Mouse (Mus musculus) MEL (cell line): Measurements from ENCODE around the gene Fuz. TPM values are rescaled to one million over a fixed set of nuclear protein-coding genes. Genes with fewer than 3 reads are reported as not detected.
A peak's percentile ranks its signal among the peaks of the same experiment; 100 is the strongest.

Experiments used
- BHLHE40 ChIP-seq: IDR thresholded peaks from 2 replicates; pipeline ENCODE4 v1.6.1; 2012; ENCODE audit warnings: low read depth, mild to moderate bottlenecking, inconsistent platforms, low read length, improper control_type of control experiment, borderline replicate concordance
- CHD2 ChIP-seq: IDR thresholded peaks from 2 replicates; pipeline ENCODE4 v1.6.1; 2011; ENCODE audit warnings: low read length, improper control_type of control experiment
- E2F4 ChIP-seq: IDR thresholded peaks from 2 replicates; pipeline ENCODE4 v1.6.1; 2011; ENCODE audit warnings: low read depth, low read length, improper control_type of control experiment, borderline replicate concordance
- ELF1 ChIP-seq: IDR thresholded peaks from 2 replicates; pipeline ENCODE4 v1.6.1; 2014; ENCODE audit warnings: low read depth, mild to moderate bottlenecking, inconsistent platforms, low read length, improper control_type of control experiment, moderate library complexity
- ETS1 ChIP-seq: IDR thresholded peaks from 2 replicates; pipeline ENCODE4 v1.6.1; 2012; ENCODE audit warnings: low read depth, mild to moderate bottlenecking, inconsistent platforms, low read length, improper control_type of control experiment, moderate library complexity
- GATA1 ChIP-seq: IDR thresholded peaks from 2 replicates; pipeline ENCODE4 v1.6.1; 2011; ENCODE audit warnings: low read depth, low read length, improper control_type of control experiment
- HCFC1 ChIP-seq: IDR thresholded peaks from 2 replicates; pipeline ENCODE4 v1.6.1; 2012; ENCODE audit warnings: low read depth, mild to moderate bottlenecking, inconsistent platforms, low read length, improper control_type of control experiment, moderate library complexity
- KAT2A ChIP-seq: conservative IDR thresholded peaks from 2 replicates; pipeline ENCODE4 v1.6.1; 2012; ENCODE audit warnings: low read depth, low read length, improper control_type of control experiment, inconsistent platforms
- MAFK ChIP-seq: IDR thresholded peaks from 2 replicates; pipeline ENCODE4 v1.6.1; 2011; ENCODE audit warnings: low read depth, mild to moderate bottlenecking, low read length, improper control_type of control experiment, borderline replicate concordance
- MAX ChIP-seq: IDR thresholded peaks from 2 replicates; pipeline ENCODE4 v1.6.1; 2011; ENCODE audit warnings: low read length, improper control_type of control experiment
- MAZ ChIP-seq: IDR thresholded peaks from 2 replicates; pipeline ENCODE4 v1.6.1; 2012; ENCODE audit warnings: low read depth, mild to moderate bottlenecking, inconsistent platforms, low read length, improper control_type of control experiment
- MXI1 ChIP-seq: IDR thresholded peaks from 2 replicates; pipeline ENCODE4 v1.6.1; 2011; ENCODE audit warnings: mild to moderate bottlenecking, low read depth, low read length, improper control_type of control experiment
- MYC ChIP-seq: IDR thresholded peaks from 2 replicates; pipeline ENCODE4 v1.6.1; 2011; ENCODE audit warnings: low read depth, mild to moderate bottlenecking, low read length, improper control_type of control experiment, moderate library complexity
- RAD21 ChIP-seq: IDR thresholded peaks from 2 replicates; pipeline ENCODE4 v1.6.1; 2011; ENCODE audit warnings: mild to moderate bottlenecking, low read depth, low read length, improper control_type of control experiment
- RCOR1 ChIP-seq: IDR thresholded peaks from 2 replicates; pipeline ENCODE4 v1.6.1; 2012; ENCODE audit warnings: low read depth, mild to moderate bottlenecking, inconsistent platforms, low read length, improper control_type of control experiment
- SMC3 ChIP-seq: IDR thresholded peaks from 2 replicates; pipeline ENCODE4 v1.6.1; 2011; ENCODE audit warnings: low read depth, low read length, improper control_type of control experiment
- TBP ChIP-seq: IDR thresholded peaks from 2 replicates; pipeline ENCODE4 v1.8.0; 2011; ENCODE audit warnings: low read depth, low read length, improper control_type of control experiment
- UBTF ChIP-seq: IDR thresholded peaks from 2 replicates; pipeline ENCODE4 v1.6.1; 2012; ENCODE audit warnings: low read depth, mild to moderate bottlenecking, inconsistent platforms, low read length, improper control_type of control experiment, moderate library complexity, borderline replicate concordance; ENCODE audit not compliant: insufficient read depth
- USF1 ChIP-seq: IDR thresholded peaks from 2 replicates; pipeline ENCODE4 v1.6.1; 2014; ENCODE audit warnings: low read depth, mild to moderate bottlenecking, inconsistent platforms, low read length, improper control_type of control experiment, moderate library complexity
- USF2 ChIP-seq, 2 experiments: IDR thresholded peaks; 2 replicates each; pipeline ENCODE4 v1.6.1; 2011 to 2012; ENCODE audit warnings: improper control_type of control experiment in 2 of 2, low read length in 2 of 2, borderline replicate concordance in 1 of 2, inconsistent platforms in 1 of 2, low read depth in 1 of 2, mild to moderate bottlenecking in 1 of 2; ENCODE audit not compliant: insufficient read depth in 1 of 2
- ZC3H11A ChIP-seq: IDR thresholded peaks from 2 replicates; pipeline ENCODE4 v1.6.1; 2012; ENCODE audit warnings: low read depth, mild to moderate bottlenecking, inconsistent platforms, low read length, improper control_type of control experiment
- ZKSCAN1 ChIP-seq: IDR thresholded peaks from 2 replicates; pipeline ENCODE4 v1.6.1; 2012; ENCODE audit warnings: low read depth, mild to moderate bottlenecking, inconsistent platforms, low read length, improper control_type of control experiment, moderate library complexity
- ZMIZ1 ChIP-seq: IDR thresholded peaks from 2 replicates; pipeline ENCODE4 v1.6.1; 2012; ENCODE audit warnings: low read depth, mild to moderate bottlenecking, inconsistent platforms, low read length, improper control_type of control experiment, moderate library complexity
- ZNF384 ChIP-seq: IDR thresholded peaks from 2 replicates; pipeline ENCODE4 v1.6.1; 2012; ENCODE audit warnings: low read depth, mild to moderate bottlenecking, inconsistent platforms, low read length, improper control_type of control experiment
- polyA plus RNA-seq, 2 experiments: library from polyadenylated mRNA; stranded (reverse) in 1 of 2; unstranded in 1 of 2; fragments of >175 nt in 1 of 2; fragments of >200 nt in 1 of 2; gene quantifications; 2 replicates each; pipeline versions ENCODE4 v1.2.1 to v1.2.4; 2012; ENCODE audit warnings: low replicate concordance in 2 of 2, low read depth in 1 of 2; ENCODE audit not compliant: insufficient read length in 2 of 2, insufficient read depth in 1 of 2, missing spikeins in 1 of 2
- total RNA-seq: library from RNA; depleted of rRNA; stranded (reverse); fragments of 300-350 nt; gene quantifications from 2 replicates; pipeline ENCODE4 v1.2.3, GENCODE M21; 2012

The Fuz gene
- total and polyA plus RNA-seq, 3 experiments = 9.4 to 18.1 TPM; not detected in 1

- TF ChIP-seq RAD21 (no peak), RCOR1 (no peak), ETS1 (no peak), ZMIZ1 (no peak; the same call in 1 of the 2 replicates), UBTF (no peak), MYC (no peak), MXI1 (peak; percentile 61), ELF1 (no peak), ZC3H11A (no peak), MAZ (peak; percentile 27; the same call in 1 of the 2 replicates), BHLHE40 (no peak), MAX (no peak; the same call in 1 of the 2 replicates), CHD2 (no peak), GATA1 (no peak), MAFK (0 out of 2 replicates have a peak, but pooled peaks have one; percentile 15), TBP (no peak), USF1 (no peak), HCFC1 (no peak; the same call in 1 of the 2 replicates), KAT2A (no peak), USF2 (IDR thresholded peaks at IDR 0.05; ENCODE audit: borderline replicate concordance in 1 of 2, insufficient read depth in 1 of 2, low read depth in 1 of 2, low read length in 2 of 2) (no peak), E2F4 (no peak), ZKSCAN1 (no peak), ZNF384 (no peak), SMC3 (no peak)
- TF ChIP-seq, all 39 proteins: peak for 7
Observed at GRCm38 (mm10) chr7:44868919-44869696, 26.8 kb upstream of the Fuz start (continued).
